Mouse (Mus musculus) kidney, adult 11 months (tissue): ENCODE data around the gene Ugcg.

Experiments used
- DNase-seq: peaks from one replicate; pipeline ENCODE4 v3.0.0; 2022

Ugcg gene

DNA sequence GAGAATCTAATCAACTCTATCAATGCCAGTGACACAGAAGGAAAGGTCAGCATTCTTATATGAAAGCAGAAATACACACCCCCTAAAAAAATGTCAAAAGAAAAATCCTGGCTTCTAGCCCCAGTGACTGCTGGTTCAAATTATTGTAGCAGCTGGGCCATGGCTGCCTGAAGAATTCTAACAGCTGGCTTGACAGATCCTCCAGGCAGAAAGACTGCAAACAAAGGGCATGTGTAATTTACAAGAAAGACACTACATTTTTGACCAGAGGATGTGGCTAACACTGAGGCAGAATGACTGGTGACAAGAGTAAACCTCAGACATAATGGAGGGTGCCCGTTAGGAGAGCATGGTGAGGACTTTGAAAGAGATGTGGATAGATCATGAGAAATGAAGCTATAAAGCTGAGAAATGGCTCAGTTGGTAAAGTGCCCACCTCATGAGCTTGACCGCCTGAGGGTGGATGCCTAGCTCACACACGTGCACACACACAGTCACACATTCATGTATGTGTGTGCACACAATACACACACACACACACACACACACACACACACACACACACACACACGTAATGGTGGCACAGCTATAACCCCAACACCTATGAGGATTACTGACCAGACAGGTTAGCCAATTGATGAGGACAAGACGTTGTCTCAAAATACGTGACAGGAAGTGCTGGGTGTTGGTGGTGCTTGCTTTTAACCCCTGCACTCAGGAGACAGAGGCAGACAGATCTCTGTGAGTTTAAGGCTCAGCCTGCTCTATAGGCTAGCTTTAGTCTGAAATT, 42.4 kb downstream of the Ugcg start:
- no peak for DNase-seq

DNA sequence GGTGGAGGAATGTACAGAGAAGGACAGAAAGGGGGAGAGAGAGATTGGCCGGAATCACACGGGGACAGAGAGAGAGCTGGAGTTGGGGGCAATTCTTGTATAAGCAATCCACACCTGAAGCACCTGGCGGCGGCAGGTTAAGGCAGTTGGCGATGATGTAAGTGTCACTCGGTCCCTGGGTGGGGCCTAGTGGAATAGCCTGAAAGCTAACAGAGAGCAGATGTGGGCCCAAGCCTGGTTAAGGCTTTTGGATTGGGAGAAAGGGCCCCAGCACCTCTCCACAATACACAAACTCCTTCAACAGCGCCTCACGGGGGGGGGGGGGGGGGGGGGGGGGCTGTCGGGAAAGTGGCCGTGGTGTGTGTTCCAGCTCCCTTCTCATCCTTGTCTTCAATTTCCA, 45.0 kb downstream of the Ugcg start:
- no peak for DNase-seq

DNA sequence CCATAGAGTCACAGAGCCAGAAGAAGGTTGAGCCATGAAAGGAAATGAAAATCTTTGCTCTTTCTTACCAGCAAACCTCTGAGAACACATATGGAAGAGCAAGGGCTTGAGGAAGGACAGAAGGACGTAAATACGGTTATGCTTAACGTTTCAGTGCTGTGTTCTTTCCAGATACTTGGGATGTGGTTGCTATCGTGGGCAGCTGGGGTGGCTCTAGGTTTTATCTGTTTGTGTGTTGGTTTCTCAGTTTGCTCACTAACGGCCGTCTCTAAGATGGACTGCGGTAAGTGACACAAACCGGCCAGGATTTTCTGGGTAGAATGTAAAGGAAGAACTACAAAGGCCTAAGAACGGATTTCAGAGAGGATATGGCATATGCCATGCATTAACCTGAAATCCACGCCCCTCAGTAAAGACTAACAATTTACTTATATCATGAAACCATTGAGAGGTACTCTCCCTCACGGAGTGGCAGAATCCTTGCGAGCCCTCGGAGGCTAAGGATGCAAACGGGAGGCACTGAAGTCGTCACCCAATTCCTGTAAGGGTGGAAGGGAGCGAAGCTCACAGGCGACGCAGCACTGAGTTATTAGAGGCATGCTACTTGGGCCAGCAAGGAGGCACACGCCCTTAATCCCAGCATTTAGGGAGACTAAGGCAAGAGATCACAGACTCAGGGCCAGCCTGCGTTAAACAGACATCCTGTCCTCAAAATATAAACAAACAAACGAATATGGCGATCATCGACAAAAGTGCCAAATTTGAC, 45.6 kb downstream of the Ugcg start:
- no peak for DNase-seq

DNA sequence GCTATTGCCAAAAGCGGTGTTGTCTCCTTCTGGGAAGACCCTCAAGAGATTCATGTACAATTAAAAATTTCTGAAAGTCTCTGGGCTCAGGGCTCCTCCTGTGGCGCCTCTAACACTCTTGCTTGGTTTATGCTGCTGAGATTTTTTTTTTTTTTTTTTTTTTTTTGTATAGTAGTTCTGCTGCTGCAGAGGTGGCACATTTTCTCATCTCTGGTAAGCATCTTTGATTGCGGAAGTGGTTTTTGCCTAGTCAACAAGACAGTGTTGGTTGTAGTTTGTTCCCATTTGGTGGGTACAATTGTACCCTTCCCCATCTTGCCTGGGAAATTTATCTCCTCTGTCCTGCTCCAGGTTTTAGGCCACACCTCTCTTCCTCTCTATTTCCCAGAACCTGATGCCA, 47.3 kb downstream of the Ugcg start:
- DNase-seq: no peak

DNA sequence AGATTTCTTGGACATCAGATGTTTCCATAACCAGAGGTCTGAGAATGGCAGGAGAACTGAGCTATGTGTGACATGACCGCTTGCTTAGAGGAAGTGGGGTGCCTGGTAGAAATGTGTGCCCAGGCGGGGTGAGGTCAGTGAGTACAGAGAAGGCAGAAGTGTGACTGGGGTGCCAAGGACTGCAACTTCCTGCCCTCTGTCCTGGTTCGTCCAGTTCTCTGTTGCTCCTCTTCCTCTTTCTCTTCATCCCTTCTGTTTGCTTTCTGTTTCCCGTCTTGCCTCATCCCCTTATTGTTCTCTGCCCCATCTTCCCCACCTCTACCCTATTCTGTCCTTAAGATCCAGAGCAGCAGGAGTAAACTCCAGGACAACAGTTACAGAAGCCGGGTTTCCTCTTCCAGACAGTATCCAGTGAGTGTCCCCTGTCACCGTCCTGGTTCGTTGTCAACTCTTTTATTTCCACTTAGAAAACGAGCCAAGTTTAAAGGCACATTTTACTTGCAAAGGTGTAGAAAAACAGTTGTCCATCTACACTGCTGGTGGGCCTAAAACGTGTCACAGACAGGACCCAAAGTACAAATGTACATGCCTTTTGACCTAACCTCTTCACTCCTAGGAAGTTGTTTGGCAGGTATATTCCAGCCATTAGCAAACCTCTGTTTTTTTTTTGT, 49.7 kb downstream of the Ugcg start:
- DNase-seq: no peak

DNA sequence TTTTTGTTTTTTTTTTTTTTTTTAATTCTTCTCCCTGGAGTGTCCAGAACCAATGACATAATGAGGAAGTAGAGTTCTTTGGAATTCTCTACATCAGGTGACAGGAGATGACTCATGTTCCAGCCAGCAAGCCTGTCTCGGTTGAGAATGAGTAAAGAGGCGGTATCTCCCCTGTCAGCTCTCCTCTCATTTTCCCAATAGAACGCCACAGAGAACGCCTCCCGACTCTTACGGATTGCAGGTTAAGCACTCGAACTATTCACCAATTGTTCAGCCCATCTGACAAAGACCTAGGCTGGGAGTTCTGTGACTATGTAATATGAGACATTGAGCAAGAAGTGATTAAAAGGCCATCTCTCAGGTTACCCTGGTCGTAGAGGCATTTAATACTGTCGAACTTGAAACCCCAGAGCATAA, 50.3 kb downstream of the Ugcg start:
- DNase-seq: no peak

DNA sequence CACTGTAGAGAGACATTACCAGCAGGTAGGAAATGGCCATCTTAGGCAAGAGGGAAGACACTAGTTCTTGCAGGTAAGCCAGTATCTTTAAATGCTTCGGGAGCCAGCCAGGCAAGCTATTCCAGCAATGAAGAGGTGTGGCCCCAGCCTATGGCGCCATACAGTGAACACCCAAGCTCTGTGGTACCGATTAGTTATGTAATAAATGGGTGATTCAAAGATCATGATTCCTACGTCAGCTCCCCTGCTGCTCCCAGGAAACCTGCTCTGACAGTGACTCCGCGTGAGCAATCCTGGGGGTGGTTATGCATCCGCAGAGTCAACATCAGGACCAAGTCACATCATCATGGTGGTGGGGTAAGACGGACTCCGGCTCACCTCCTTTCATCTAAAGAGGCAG, 51.1 kb downstream of the Ugcg start:
- no peak for DNase-seq

DNA sequence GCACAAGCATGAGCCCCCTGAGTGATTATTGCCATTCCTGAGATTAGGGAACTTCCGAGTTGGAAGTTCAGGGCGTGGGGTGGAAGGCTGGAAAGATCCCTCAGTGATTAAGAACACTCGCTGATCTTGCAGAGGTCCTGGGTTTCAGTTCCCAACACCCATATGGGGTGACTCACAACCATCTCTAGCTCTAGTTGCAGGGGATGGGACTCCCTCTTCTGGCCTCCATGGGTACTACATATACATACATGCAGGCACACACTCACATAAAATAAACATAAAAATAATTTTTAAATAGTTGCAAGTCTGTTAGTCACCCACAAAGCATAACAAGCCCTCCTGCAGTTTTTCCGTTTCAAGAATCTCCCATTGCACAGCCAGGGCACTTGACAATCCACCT, 52.0 kb downstream of the Ugcg start:
- no peak for DNase-seq

DNA sequence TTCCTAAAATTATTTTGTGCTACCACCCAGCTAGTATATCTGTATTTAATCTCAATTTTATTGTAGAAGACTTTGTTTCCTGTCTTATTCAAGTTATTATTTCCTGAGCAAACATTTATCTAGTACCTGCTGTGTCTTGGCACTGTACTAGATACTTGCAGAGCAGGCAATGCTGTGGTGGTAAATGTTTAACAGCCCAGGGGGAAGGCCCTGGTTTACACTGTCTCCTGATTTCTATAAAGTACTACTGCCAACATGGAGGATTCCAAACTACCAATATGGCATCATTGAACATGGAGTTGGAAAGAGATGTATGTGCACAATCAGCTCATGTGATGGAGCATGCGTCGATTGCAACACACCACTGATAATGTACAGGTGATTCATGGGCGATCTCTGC, 53.2 kb downstream of the Ugcg start:
- peak; percentile 47 for DNase-seq

DNA sequence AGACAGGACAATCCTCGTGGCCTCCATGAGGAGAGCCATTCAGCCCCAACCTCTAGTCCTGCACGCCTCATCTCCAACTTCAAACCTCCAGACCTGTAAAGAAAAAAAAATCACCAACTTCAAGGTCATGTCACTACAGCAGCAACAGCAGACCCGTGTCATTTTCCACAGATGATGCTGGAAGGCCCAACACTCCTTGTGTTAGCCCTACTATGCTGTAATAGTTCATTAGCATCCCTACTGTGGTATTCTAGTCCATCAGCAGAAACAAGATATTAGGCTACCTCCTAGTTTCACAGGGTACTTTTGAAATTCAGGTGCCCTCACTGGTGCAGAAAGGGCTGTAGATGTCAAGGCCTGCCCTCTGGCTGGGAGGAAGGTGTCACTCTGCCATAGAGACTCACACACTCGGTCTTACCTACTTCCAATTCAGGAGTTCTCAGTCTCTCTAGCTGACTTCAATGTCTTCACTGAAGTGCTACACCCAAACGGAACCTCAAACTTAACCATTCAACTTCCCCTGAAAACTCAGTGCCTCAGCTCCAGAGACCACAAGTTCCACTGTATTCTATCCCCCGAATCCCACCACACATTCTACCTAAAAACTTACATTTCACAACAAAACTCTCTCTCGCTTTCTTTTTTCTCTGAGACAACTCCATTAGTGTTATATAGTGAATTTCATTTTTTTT, 54.9 kb downstream of the Ugcg start:
- no peak for DNase-seq

DNA sequence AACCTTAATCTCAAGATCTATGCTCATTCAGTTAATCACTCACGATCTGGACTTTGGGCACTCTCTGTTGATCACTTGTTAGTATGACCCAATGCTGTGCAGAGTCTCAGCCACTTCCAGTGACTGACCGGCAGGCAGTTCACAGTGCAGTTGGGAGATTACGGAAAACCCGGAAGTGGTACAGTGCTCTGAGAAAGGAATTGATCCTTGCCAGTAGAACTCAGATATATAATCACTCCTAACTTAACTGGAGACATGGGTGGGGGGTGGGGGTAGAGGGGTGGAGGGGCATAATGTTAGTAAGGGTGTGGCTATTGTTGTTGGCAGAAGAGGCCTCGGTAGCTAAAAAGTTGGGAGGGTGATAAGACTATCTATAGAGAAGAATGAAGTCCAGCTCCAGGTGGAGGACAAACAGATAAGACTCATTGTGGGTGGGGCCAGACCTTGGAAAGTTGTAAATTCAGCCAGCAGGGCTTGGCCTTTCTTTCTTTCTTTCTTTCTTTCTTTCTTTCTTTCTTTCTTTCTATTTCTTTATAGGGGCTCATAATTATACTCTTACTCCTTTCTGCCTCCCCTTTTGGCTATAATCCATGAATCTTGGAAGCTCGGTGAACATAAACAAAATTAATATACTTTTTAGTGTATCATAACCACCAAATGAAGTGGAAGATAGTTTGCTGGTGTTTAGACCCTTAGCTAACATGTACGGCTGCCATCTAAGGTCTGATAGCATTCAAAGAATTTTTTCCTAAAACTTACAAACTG, 55.9 kb downstream of the Ugcg start:
- peak; percentile 58 for DNase-seq

DNA sequence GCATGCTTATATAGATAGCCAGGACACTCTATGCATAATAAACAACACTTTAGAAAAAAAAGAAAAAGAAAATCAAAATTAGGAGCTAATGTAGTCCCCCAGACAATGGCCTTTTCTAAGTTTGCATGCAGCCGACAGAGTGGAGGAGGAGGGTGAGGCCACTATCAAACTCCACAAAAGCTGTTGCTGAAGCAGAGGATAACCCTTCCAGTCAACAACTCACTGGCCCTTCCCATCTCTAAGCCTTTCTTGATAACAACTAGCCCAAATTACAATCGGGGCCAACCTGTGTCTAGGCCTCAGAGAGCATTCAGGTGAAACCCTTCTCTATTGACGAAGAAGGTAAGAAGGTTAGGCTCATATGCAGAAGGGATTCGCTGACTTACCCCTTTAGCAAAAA, 56.7 kb downstream of the Ugcg start:
- DNase-seq: no peak

DNA sequence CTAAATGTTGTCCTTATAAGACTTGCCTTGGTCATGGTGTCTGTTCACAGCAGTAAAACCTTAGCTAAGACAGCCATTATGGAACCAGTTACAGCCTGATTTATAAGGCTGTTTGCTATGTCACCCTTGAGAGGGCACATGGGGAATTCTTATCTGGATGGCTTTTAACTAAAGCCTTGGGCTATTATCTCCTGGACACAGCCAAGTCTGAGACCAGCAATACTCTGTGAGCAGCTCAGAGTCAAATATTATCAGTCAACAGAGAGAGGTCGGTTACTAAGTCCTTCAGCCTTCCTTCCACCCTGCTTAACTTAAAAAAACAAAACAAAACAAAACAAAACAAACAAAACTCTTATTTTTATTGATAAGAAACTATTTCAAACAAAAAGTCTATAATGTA, 58.5 kb downstream of the Ugcg start:
- DNase-seq: no peak

DNA sequence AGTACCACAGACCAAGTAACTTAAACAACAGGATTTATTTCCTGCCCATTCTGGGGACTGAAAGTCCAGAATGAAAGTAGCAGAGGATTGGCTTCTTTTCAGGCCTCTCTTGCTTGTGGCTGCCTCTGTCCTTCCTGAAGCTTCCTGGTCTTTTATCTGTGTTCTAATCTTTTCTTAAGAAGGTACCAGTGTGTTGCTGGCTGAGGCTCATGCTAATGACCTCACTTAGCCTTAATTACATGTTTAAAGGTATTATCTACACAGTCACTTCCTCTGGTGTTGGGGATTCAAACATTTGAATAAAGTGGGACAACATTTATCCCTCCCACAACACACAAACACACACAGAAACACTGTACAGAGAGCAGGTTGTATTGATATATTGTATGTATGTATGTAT, 59.0 kb downstream of the Ugcg start:
- no peak for DNase-seq

DNA sequence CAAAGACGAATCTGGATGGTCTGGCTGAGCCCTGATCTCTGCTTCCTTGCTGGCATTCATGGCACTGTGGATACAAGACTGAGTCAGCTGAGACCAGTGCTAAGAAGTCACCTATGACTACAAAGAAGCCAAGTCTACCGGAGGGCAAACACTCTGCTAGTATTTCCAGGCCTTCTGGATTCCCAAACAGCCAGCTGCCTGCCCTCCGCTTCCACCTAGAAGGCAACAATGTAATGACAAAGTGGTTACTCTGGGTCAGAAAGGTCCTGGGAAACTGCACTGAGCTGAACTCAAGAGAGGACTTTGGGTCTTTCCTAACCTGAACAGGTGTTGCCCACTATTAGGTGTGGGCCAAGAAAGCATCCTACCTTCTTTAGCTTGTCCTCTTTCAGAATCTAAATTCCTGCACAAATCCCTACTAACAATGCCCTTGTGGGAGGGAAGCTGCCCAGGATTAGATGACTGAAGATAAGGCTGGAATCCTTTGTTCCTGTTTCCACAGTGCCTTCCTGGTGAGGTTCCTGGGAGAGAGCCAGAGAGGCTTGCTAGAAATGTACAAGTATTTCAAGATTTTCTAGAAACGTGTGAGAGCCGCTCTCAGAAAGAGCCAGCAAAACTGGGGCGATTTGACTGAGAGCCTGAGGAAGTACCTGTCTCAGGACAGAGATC, 63.5 kb downstream of the Ugcg start:
- no peak for DNase-seq

DNA sequence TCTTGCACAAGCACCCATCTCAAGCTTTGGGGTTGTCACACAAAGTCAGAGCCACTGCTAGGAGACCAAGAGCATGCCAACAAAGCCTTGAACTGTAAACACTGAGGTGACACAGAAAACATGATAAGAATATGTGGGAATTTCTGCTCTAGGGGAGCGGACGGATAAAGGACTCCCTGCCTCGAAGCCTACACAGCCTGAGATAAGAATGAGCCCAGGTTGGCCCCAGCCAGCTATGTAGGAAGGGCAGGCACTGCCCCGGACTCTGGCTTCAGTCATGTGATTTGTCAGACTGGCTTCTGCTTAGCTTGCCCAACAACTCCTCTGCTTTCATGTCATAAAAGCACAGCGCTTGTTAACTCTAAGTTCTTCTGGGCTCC, 64.0 kb downstream of the Ugcg start:
- no peak for DNase-seq

DNA sequence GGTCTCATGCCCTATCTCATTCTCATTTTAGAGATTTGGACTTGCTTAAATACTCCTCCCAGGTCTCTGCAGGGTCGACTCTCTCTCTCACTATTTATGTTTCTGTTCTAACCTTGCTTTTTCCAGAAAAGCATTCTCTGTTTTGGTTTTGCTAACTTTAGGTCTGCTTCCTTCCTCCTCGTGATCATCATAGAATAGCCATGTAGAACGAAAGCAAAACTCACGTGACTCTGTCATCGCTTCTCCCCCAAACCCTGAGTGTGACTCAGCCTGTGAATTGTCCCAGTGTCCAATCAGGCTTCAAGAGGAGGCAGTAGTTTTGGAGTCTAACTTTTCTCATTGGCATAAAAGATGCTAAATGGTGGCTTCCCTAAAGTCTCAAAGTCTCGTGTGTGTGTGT, 65.3 kb downstream of the Ugcg start:
- no peak for DNase-seq

DNA sequence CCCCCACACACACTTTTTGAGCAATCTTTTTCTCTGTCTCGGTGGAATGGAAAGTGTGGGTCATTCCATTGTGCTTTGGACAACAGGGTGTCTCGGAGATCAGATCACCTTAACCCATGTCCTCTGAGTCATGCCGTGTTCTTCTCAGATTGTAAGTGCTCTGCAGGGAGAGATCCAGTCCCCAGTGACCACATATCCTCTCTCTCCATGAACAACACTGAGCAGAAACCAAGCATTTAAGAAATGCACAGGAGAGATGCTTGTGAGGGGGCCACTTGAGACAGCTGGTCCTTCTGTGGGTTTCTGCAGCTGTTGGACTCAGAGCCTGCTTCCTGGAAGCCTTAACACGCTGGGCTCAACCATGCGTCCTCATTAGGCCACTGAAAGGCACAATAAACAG, 66.9 kb downstream of the Ugcg start:
- no peak for DNase-seq

DNA sequence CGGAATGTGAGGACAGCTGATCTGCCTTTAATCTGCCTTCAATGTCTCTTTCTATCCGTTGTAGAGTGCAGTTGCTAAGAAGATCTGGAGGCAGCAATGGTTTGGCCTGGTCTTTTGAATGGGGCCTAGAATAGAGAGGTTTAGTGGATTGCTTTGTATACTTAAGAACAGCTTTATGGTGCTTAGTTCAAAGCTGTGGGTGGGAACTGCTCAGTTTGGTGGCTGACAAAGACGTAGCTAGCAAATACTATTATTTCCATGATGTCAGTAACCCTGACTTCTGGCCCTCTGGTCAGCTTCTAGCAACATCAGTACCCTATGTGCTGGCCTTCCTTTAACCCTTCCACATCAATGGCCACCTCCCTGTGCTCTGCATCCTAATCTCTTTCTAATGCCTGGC, 68.8 kb downstream of the Ugcg start:
- DNase-seq: no peak

DNA sequence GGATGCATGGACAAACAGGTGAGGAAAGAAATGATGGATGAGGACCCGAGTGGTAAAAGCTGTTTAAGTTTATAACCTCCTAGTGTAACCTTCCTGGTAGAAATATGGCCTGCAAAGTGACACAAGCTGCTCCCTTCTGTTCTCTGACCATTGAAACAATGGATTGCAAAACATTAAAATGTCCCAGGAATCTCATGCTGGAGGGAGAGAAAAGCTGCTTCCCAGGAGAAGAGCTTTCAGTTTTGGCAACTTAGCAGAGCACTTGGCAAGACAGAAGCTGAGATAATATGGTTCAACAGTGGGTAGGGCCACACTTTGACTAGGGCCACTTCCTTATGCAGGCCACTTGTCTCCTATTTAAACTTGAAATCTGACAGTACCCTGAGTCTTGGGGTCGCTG, 69.7 kb downstream of the Ugcg start:
- no peak for DNase-seq

DNA sequence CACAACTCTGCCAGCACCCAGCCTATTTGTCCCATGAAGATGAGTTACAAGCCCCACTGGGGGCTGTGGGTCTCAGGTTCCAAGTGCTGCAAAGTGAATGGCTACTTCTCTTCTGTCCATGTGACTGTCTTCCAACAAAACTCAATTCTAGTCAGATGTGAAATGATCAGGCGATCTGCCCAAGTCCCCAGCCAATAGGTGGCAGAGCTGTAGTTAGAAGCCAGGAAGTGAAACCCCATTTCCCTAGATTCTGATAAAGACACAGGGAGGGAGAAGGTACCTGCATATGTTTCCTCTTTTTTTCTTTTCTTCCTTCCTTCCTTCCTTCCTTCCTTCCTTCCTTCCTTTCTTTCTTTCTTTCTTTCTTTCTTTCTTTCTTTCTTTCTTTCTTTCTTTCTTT, 70.7 kb downstream of the Ugcg start:
- DNase-seq: no peak

DNA sequence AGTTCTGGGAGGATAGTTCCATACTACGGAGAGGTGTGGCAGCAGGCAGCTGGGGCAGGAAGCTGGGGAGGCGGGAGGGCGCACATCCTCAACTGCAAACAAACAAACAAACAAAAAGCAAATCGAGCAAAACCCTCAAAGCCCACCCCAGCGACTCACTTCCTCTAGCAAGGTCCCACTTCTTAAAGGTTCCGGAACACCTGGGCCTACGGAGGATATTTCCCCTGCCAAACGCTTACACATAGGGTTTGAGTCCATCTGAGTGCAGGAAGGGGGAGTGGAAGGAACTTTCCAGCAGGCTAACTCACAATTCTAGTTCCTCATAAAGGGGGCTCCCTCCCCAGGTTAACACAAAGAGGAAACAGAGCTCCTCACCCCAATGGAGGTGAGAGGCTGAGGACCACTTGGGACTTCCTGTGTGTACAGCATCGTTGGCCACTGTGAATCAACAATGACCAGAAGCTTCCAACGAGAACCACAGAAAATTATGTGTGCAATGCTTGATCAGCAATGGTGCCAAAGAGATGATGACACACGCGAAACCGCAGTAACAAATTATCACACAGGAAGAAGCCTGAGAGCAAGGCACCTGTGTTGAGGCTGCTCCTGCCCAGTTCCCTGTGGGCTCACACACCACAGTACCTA, 71.9 kb downstream of the Ugcg start:
- no peak for DNase-seq
